Mouse (Mus musculus): ENCODE data around the gene Ccr5. TPM values are rescaled to one million over a fixed set of nuclear protein-coding genes. Genes with fewer than 3 reads are reported as not detected.
"Not testable (repeated sequence)": the region's sequence is repeated elsewhere in the genome, so short reads cannot be mapped to it uniquely, and the experiment has no call there.

The Ccr5 gene
- 0.86 and 0.95 TPM in 2 replicates for polyA plus RNA-seq (2015; fragmentation: Nextera tagmentation; extraction: Ambion mirVana)

DNA sequence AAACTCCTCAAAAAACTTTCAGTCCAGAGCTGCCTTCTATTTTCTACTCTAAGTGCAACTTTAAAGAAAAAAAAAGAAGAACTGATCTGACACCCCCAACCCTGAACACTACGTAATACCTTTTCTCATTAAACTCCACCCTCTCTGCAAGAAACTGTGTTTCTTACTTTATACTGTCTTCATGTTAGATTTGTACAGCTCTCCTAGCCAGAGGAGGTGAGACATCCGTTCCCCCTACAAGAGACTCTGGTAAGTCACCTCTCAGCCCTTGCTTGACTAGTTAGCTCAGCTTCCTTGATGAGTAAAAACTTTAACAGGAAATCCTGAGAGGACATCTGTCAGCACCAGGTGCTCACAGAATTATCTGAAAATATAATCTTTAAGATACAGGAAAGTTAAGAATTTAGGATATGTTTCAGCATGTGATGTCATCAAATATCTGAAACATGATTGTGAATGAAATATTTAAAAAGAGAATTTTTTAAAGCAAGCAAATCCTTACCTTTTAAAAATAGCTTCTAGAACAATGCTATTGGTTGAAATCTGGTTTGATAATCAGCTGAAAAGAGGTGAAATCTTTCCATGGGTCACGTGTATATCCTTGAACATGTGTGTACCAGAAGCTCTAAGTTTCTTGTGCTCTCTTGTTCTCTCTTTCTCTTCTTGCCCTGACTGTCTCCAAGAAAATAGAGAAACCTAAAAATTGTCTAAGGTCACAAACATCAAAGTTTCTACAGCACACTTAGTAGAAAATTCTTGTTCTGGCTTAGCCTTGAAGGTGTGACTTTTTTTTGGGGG lies at the start of gene Ccr5:
TSS of gene Ccr5 (plus strand) at position 157 of the 798 bp plus-strand sequence.
- H3K27ac ChIP-seq (replicated peaks) = no peak within 1 kb of the TSS
- WGBS = 85% methylated on average over 3 of the region's 3 CpGs
- H3K27me3 ChIP-seq (replicated peaks) = no peaks in the 10 kb centered on the region
- H3K4me1 ChIP-seq = no peaks in the 10 kb centered on the region
- H3K4me2 ChIP-seq = no peak within 1 kb of the TSS
- H3K9ac ChIP-seq (replicated peaks) = no peak within 1 kb of the TSS
- no peaks in the 10 kb centered on the region for H3K9me3 ChIP-seq (replicated peaks)
- H3K36me3 ChIP-seq = no peaks in the 10 kb centered on the region
- no peak within 1 kb of the TSS for H3K4me3 ChIP-seq (replicated peaks)
- no peak for ATAC-seq (ENCODE audit: low FRiP score)

DNA sequence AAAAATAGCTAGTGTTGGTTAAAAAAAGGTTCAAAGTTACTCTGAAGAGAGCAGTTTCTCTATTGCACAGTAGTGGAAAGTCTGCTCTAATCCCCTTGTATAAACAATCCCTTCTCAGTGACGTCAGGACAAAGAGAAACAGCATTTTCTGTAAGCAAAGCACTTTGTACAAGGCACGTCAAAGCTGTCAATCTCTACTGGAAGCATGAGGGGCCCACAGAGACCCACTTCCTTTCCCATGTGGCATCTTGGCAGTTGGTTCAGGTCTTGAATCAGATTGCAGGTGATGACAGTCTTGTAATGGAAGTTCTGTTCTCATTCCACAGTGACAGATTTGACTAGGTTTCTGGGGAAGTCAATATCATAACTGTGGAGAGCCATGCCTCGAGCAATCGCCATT lies 41.5 kb upstream of the Ccr5 start:
- H3K27me3 ChIP-seq (replicated peaks) = no peaks in the 10 kb centered on the region
- WGBS = 79% methylated on average over 4 of the region's 4 CpGs
- ATAC-seq (ENCODE audit: low FRiP score) = no peak

DNA sequence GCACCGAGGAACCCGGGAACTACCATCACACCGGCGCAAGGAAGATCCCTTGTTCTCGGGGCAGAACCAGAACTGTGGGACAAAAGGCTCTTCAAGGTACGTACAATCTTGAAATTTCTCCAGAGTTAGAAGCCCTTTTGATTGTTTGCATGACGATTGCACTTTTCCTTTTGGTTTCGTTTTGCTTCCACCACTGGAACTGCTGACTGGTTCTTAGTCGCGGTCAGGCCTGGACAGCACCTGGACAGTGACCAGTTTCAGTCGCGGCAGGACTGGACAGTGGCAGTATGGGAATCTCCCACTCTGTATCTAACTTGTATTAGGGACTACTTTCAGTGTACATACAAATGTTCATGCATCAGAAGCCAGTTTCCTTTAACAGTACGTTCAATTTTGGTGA lies 40.9 kb upstream of the Ccr5 start:
- H3K9me3 ChIP-seq (replicated peaks); ATAC-seq (ENCODE audit: low FRiP score); H3K4me2 ChIP-seq; H3K36me3 ChIP-seq; H3K9ac ChIP-seq (replicated peaks); H3K27ac ChIP-seq (replicated peaks); H3K4me3 ChIP-seq (replicated peaks); H3K4me1 ChIP-seq; H3K27me3 ChIP-seq (replicated peaks): not testable (repeated sequence)
- WGBS = 97% methylated on average over 13 of the region's 13 CpGs

More for the DNA sequence above, 41.5 kb upstream of the Ccr5 start:
- Histone ChIP-seq H3K9ac (replicated peaks) (no peak overlapping the region), H3K4me1 (no peaks in the 10 kb centered on the region), H3K36me3 (no peaks in the 10 kb centered on the region), H3K27ac (replicated peaks) (no peak overlapping the region), H3K9me3 (replicated peaks) (no peaks in the 10 kb centered on the region), H3K4me3 (replicated peaks) (no peak overlapping the region), H3K4me2 (no peak overlapping the region)

DNA sequence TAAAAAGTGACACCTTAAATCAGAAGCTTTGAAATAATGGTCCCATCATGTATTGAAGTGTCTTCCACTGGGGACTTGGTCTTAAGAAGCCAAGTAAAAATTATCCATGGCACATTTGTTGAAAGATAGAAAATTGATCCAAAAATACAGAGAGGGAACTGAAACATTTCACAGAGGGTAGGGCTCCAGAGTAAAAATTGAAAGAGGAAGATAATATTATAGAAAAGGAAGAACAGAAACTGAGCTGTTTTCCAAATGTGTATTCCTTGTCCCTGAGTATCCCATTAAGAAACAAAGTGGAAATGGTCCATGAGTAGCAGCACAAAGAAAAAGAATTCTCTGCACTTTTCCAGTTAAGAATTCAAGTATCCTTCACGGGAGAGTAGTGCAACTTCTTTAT lies 30.9 kb upstream of the Ccr5 start:
- Histone ChIP-seq H3K27me3 (replicated peaks) (no peaks in the 10 kb centered on the region), H3K27ac (replicated peaks) (no peak overlapping the region), H3K36me3 (no peaks in the 10 kb centered on the region), H3K4me3 (replicated peaks) (no peak overlapping the region), H3K4me1 (no peaks in the 10 kb centered on the region), H3K9ac (replicated peaks) (no peak overlapping the region), H3K9me3 (replicated peaks) (no peaks in the 10 kb centered on the region), H3K4me2 (no peak overlapping the region)
- WGBS = 85% methylated on average over 1 of the region's 1 CpGs
- ATAC-seq (ENCODE audit: low FRiP score) = no peak

DNA sequence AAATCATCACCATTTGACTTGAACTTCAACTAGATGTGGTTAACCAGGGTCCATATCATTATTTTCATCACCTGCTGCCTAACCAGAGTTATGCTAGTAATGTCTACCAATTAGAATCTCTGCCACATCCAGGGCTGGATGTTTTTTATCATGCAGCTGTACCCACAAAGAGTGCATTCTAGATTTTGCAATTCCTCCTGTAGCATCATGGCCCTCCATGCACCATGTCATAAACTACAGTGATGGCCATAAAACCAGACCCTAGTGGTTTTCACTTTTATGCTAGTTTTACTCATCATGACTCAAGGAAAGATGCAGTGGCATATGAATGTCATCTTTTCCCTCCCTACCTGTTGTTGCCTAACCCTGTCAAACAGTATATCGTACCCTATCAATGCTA lies 22.2 kb upstream of the Ccr5 start:
- no peak overlapping the region for H3K27ac ChIP-seq (replicated peaks)
- no peak overlapping the region for H3K9ac ChIP-seq (replicated peaks)
- no peaks in the 10 kb centered on the region for H3K27me3 ChIP-seq (replicated peaks)
- WGBS = 82% methylated on average over 1 of the region's 1 CpGs
- no peaks in the 10 kb centered on the region for H3K9me3 ChIP-seq (replicated peaks)
- H3K36me3 ChIP-seq = no peaks in the 10 kb centered on the region
- no peak overlapping the region for H3K4me2 ChIP-seq
- no peak overlapping the region for H3K4me3 ChIP-seq (replicated peaks)
- no peaks in the 10 kb centered on the region for H3K4me1 ChIP-seq
- no peak for ATAC-seq (ENCODE audit: low FRiP score)

DNA sequence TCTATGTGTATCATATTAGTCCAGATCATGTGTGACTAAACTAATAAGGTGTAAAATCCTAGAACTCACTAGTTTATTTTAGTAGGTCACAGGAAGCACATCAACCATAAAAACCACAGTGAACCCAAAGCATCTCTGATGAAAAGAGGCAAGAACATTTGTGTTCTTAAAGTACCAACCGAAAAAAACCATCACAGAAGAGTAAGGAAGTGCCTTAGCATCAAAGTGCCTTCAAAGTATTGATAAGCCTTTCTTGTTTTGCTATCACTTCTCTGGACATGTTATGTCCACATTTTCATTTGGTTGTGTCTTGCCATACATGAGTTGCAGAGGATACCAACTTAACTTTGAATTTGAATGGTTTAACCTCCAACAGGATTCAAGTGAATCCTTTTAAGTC lies 21.0 kb upstream of the Ccr5 start:
- H3K4me1 ChIP-seq = no peaks in the 10 kb centered on the region
- WGBS = 78% methylated on average over 1 of the region's 1 CpGs
- no peak overlapping the region for H3K4me3 ChIP-seq (replicated peaks)
- H3K36me3 ChIP-seq = no peaks in the 10 kb centered on the region
- H3K27ac ChIP-seq (replicated peaks) = no peak overlapping the region
- H3K9ac ChIP-seq (replicated peaks) = no peak overlapping the region
- H3K4me2 ChIP-seq = no peak overlapping the region
- no peaks in the 10 kb centered on the region for H3K27me3 ChIP-seq (replicated peaks)
- ATAC-seq (ENCODE audit: low FRiP score) = no peak
- H3K9me3 ChIP-seq (replicated peaks) = no peaks in the 10 kb centered on the region

DNA sequence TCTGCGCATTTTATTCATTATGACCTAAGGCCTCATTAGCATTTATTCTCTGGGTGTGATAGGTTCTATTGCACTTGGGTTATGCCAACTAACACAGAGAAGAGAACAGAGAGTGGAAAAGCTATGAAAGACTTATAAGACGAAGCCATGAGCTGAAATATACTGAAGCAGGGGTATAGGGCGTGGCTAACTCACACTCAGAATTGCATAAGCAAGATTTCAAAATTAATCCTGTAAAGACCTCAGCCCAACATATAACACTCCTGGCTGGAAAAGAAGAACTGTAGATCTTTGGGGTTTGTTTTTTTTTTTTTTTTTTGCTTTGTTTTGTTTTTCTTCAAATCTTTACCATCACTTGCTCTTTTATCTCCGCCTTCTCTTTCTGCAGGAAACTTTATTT lies 19.6 kb upstream of the Ccr5 start, which contains the start of gene Ccr2:
TSS of gene Ccr2 (plus strand) at position 228 of the 400 bp plus-strand sequence.
- ATAC-seq (ENCODE audit: low FRiP score) = no peak
- 89% methylated on average over 4 of the region's 4 CpGs for WGBS
- Histone ChIP-seq H3K4me1 (no peaks in the 10 kb centered on the region), H3K27ac (replicated peaks) (no peak within 1 kb of the TSS), H3K4me3 (replicated peaks) (no peak within 1 kb of the TSS), H3K9ac (replicated peaks) (no peak within 1 kb of the TSS), H3K4me2 (no peak within 1 kb of the TSS), H3K27me3 (replicated peaks) (no peaks in the 10 kb centered on the region), H3K36me3 (no peaks in the 10 kb centered on the region), H3K9me3 (replicated peaks) (no peaks in the 10 kb centered on the region)

DNA sequence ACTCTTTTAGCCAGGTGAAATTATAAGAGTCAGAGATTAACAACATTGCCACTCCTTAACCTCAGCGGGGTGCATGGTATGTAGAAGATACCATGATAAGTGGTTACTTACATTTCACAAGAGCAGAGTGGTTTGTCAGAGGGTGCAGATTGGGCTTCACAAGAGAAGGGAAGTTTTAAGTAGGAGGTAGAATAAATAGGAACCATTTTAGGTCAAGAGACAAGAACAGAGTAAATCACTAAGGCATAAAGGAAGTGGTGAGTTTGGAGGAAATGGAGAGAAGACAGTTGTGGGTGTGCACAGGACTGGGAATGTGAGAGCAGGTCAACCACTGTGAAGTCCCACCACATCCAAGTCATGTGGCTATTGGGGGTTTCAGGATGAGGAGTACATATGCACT lies 18.1 kb upstream of the Ccr5 start:
- no peak overlapping the region for H3K4me2 ChIP-seq
- no peak overlapping the region for H3K4me3 ChIP-seq (replicated peaks)
- no peak overlapping the region for H3K9ac ChIP-seq (replicated peaks)
- ATAC-seq (ENCODE audit: low FRiP score) = no peak
- no peak overlapping the region for H3K27ac ChIP-seq (replicated peaks)
- WGBS = 73% methylated on average over 1 of the region's 1 CpGs
- H3K36me3 ChIP-seq = no peaks in the 10 kb centered on the region
- H3K4me1 ChIP-seq = no peaks in the 10 kb centered on the region
- H3K9me3 ChIP-seq (replicated peaks) = no peaks in the 10 kb centered on the region
- no peaks in the 10 kb centered on the region for H3K27me3 ChIP-seq (replicated peaks)

DNA sequence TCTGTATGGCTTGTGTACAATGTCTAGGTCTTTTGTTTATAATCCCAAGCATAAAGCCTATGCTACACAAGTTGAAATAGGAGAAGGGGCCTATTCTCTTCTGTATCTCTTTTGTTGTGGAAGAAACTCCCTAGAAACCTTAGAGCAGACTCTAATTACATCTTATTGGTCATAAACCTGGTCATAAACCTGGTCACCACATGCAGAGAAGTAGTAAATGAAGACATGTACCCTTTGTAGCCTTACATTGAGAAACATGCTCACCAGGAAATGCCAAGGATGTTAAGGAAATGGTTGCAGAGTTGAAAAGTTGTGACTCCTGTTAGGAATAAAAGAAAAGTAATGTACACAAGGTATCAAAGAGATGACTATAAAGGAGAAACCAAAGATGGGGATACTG lies 16.1 kb upstream of the Ccr5 start:
- Histone ChIP-seq H3K27me3 (replicated peaks) (no peaks in the 10 kb centered on the region), H3K4me3 (replicated peaks) (no peak overlapping the region), H3K36me3 (no peaks in the 10 kb centered on the region), H3K4me2 (no peak overlapping the region), H3K4me1 (no peaks in the 10 kb centered on the region), H3K9ac (replicated peaks) (no peak overlapping the region), H3K27ac (replicated peaks) (no peak overlapping the region), H3K9me3 (replicated peaks) (no peaks in the 10 kb centered on the region)
- no peak for ATAC-seq (ENCODE audit: low FRiP score)

DNA sequence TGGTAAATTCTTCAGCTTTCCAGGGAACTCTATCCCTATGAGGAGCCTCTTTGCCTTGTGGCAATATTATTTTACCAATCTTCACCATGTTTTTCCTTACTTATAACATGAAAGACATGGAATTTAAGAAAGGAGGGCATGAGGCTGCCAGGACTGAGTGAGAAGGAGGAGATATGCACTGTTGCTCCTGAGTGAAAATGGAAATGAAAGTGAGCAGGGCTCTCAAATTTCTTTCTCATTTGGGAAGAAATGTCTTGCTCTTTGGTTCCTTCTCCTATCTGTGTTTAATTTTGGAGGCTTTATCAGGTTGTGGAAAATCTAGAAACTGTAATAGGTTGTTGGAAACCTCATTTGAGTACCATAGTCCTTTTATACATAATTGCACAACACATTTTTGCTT lies 14.1 kb upstream of the Ccr5 start:
- no peak overlapping the region for H3K9ac ChIP-seq (replicated peaks)
- no peaks in the 10 kb centered on the region for H3K36me3 ChIP-seq
- ATAC-seq (ENCODE audit: low FRiP score) = no peak
- H3K4me1 ChIP-seq = no peaks in the 10 kb centered on the region
- H3K9me3 ChIP-seq (replicated peaks) = no peaks in the 10 kb centered on the region
- H3K4me3 ChIP-seq (replicated peaks) = no peak overlapping the region
- no peak overlapping the region for H3K27ac ChIP-seq (replicated peaks)
- H3K4me2 ChIP-seq = no peak overlapping the region
- H3K27me3 ChIP-seq (replicated peaks) = no peaks in the 10 kb centered on the region

DNA sequence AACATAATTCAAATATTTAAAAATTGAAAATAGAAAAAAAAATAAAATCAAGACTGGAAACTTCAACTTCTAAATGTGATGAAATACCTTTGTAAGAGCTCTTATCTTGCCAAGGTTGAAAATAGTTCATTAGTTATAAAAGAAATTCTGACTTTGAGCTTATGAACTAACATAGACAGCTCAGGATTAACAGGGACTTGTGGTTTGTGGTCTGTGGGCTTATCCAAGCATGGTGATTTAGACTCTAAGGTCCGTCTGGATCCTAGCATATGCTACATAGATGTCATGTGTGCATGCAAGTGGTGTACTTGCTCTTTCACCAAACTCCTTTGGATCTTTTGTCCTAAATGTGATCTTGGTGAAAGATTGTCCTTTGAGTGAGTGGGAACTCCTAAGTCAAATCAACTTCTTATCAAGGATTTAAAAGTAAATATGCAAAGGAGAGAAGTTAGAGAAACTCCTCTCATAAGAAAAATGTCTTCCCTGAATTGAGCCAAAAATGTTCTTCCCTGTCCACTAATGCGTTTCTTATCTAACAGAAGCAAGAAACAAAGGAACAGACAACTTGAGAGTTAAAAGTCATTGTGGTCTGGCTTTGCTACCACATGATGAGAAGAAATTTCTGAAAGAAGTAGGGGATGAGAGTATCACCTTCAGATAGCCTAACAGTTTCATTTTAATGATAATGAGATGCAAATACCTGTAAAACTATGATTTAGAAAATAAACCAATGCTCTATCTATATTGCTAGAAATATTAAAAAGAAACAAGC lies 12.8 kb upstream of the Ccr5 start:
- Histone ChIP-seq H3K4me1 (no peaks in the 10 kb centered on the region), H3K4me3 (replicated peaks) (no peak overlapping the region), H3K4me2 (no peak overlapping the region), H3K9me3 (replicated peaks) (no peaks in the 10 kb centered on the region), H3K9ac (replicated peaks) (no peak overlapping the region), H3K27me3 (replicated peaks) (no peaks in the 10 kb centered on the region), H3K27ac (replicated peaks) (no peak overlapping the region), H3K36me3 (no peaks in the 10 kb centered on the region)
- no peak for ATAC-seq (ENCODE audit: low FRiP score)
- 80% methylated on average over 2 of the region's 2 CpGs for WGBS

DNA sequence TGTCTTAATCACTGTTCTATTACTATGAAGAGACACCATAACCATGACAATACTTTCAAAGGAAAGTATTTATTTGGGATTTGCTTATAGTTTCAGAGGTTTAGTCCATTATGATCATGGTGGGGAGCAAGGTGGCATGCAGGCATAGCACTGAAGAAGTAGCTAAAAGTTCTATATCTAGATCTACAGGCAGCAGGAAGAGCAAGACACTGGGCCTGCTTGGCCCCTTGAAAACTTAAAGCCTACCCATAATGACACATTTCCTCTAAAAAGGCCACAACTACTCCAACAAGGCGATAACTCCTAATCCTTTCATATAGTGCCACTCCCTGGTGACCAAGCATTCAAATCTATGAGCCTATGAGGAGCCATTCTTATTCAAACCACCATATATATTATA lies 9.3 kb upstream of the Ccr5 start:
- no peak overlapping the region for H3K4me3 ChIP-seq (replicated peaks)
- no peak overlapping the region for H3K27ac ChIP-seq (replicated peaks)
- 88% methylated on average over 1 of the region's 1 CpGs for WGBS
- H3K4me1 ChIP-seq = no peaks in the 10 kb centered on the region
- no peaks in the 10 kb centered on the region for H3K9me3 ChIP-seq (replicated peaks)
- no peak for ATAC-seq (ENCODE audit: low FRiP score)
- H3K9ac ChIP-seq (replicated peaks) = no peak overlapping the region
- H3K4me2 ChIP-seq = no peak overlapping the region
- no peaks in the 10 kb centered on the region for H3K27me3 ChIP-seq (replicated peaks)
- H3K36me3 ChIP-seq = no peaks in the 10 kb centered on the region
